Mouse (Mus musculus): ENCODE data around the gene Gm17364. TPM values are rescaled to one million over a fixed set of nuclear protein-coding genes. Genes with fewer than 3 reads are reported as not detected.

Gm17364 gene
- polyA plus RNA-seq (2016; fragmentation: Nextera tagmentation; extraction: Ambion mirVana), result not detected in 2 replicates

DNA sequence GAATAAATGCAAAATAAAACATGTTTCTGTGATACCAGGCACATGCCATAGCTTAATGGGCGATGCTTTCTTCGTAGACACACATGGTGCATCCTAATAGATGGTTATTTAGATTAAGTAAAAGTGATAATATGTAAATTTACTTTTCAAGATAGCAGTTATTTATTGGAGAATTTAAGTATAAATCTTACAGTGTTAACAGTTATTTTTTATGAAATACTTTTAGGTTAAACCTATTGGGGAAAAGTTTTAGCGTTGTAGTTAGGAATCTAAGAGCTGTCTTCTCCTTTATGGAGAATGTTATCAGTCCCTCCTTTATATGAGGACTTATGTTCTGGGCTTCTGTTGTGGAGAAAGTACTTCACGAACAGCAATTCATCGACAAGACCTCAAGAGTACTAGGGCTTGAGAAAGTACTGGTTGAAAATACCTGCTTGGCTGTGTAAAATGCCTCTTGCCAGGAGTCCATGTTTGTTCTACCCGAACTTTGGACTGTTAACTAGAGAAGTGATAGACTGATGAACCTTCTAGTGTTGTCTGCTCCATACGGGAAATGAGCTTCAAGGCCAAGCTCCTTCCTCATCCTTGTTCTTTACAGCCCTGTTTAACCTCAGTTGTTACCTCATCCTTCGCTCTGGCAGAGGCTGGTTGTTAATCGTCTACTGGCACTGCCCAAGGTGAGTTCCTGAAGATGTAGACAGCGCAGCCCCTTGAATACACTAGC lies at the start of gene Gm17364:
Gm17364 (minus strand) TSS at position 51 of the 724 bp plus-strand sequence.
- Histone ChIP-seq H3K27ac (no peak within 1 kb of the TSS), H3K4me3 (no peak within 1 kb of the TSS), H3K27me3 (ENCODE audit: low read depth, poor library complexity, severe bottlenecking) (no peaks in the 10 kb centered on the region), H3K36me3 (peaks cover 7% of the 10 kb centered on the region; the same call in 1 of the 2 replicates), H3K9me3 (replicated peaks) (no peaks in the 10 kb centered on the region), H3K4me1 (no peaks in the 10 kb centered on the region)
- 94% methylated on average over 10 of the region's 10 CpGs for WGBS
- no peak for DNase-seq (ENCODE audit: low spot score)

DNA sequence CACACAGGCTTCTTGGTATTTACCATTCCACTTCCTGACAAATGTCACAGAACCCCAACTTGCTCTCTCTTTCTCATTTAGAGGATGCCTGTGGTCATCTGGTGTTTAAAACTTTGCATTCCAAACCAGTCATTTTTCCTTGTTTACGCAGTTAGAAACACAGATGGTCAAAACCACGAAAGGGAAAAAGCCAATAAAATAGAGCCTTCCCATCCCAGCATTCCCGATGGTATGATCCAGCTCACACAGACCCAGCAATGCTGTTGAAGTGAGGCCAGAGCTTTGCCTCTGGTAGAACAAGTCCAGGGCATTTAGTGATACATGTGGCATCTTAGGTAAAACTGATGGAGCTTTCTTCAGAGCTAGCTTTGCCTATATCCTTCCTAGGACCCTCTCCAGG lies 47.7 kb upstream of the Gm17364 start:
- H3K27ac ChIP-seq, result no peak overlapping the region
- H3K4me1 ChIP-seq, result no peaks in the 10 kb centered on the region
- H3K9me3 ChIP-seq (replicated peaks), result no peaks in the 10 kb centered on the region
- peaks cover 3% of the 10 kb centered on the region for H3K36me3 ChIP-seq
- WGBS, result 87% methylated on average over 3 of the region's 3 CpGs
- H3K4me3 ChIP-seq, result no peak overlapping the region
- H3K27me3 ChIP-seq (ENCODE audit: low read depth, poor library complexity, severe bottlenecking), result no peaks in the 10 kb centered on the region
- no peak for DNase-seq (ENCODE audit: low spot score)

DNA sequence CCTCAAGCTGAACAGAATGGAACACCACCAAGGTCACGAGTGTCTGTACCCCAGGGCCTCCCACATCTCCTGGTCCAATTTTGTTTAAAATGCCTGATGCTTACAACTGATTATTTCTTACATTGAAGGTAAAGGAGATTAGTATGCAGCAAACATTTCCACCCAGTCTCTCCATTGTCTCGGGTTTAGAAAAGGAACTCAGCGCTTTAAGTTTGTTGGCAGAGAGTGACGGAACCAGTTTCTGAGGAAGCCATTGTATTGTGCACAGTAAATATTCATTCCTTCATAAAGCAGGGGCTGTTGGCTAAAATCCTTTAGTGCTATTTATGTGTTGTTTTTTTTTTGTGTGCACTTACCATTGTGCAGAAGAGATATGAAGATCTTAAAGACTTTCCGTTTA lies 47.0 kb upstream of the Gm17364 start:
- Histone ChIP-seq H3K9me3 (replicated peaks) (no peaks in the 10 kb centered on the region), H3K4me3 (no peak overlapping the region), H3K4me1 (no peaks in the 10 kb centered on the region), H3K36me3 (peaks cover 9% of the 10 kb centered on the region), H3K27me3 (ENCODE audit: low read depth, poor library complexity, severe bottlenecking) (no peaks in the 10 kb centered on the region), H3K27ac (no peak overlapping the region)
- DNase-seq (ENCODE audit: low spot score), result no peak
- 91% methylated on average over 5 of the region's 5 CpGs for WGBS

DNA sequence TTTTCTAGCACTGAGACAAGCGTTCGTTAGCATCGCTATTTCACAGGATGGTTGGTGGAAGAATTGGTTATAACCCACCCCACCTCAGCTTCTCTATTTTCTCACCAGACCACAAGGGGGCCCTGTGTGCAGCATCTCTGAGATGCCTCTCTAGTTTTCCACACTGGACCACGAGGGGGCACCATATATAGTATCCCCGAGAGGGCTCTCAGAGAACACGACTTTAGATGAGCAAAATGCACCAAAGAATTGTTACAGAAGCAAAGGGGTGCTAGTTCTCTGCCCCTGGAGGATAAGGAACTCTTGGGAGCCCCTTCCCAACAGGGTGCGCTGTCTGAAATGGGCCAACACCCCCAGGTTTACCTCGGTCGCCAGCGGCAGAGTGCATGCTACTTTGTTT lies 28.9 kb upstream of the Gm17364 start:
- H3K9me3 ChIP-seq (replicated peaks), result no peaks in the 10 kb centered on the region
- no peaks in the 10 kb centered on the region for H3K27me3 ChIP-seq (ENCODE audit: low read depth, poor library complexity, severe bottlenecking)
- H3K4me1 ChIP-seq, result peaks cover 5% of the 10 kb centered on the region
- WGBS, result 61% methylated on average over 10 of the region's 10 CpGs
- H3K27ac ChIP-seq, result no peak overlapping the region
- DNase-seq (ENCODE audit: low spot score), result peak; percentile 68
- no peaks in the 10 kb centered on the region for H3K36me3 ChIP-seq
- H3K4me3 ChIP-seq, result no peak overlapping the region

DNA sequence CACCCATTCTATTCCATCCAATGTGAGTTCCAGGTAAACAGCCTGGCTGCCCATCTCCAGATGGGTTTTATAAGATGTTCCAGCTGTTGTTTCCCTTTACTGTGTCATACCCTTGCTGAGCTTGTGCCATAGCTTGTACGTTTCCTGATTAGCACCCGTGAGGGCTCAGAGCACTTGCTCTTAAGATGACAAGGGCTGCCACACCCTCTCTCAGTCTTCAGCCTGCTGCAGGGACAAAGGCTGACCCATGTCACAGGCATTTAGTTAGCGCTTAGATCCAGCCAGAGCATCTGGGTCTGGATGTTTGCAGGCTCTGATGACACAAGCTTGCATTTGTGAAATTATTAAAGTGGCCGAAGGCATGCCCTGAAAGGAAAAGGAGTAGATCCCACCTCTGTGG lies 26.3 kb upstream of the Gm17364 start:
- no peaks in the 10 kb centered on the region for H3K36me3 ChIP-seq
- no peak for DNase-seq (ENCODE audit: low spot score)
- H3K4me3 ChIP-seq, result no peak overlapping the region
- H3K4me1 ChIP-seq, result peaks cover 5% of the 10 kb centered on the region
- H3K9me3 ChIP-seq (replicated peaks), result no peaks in the 10 kb centered on the region
- H3K27me3 ChIP-seq (ENCODE audit: low read depth, poor library complexity, severe bottlenecking), result no peaks in the 10 kb centered on the region
- 71% methylated on average over 4 of the region's 4 CpGs for WGBS
- no peak overlapping the region for H3K27ac ChIP-seq

DNA sequence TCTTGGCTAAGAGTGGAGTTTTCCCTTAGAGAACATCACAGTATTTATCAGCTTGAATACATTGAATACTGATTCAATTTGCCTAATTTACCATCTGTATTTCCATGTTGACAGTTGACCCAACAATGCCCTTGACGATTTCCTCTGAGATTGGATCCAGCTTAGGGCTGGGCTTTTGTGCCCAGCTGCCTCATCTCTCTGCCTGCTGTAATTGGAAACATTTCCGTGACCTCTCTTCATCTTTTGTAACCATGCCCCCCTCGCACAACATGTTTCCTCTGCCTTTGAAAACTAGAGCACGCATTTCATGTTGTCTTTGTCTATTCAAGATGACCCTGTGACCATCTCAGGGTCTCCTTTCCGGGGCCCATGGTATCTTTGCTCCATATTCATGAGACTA lies 25.2 kb upstream of the Gm17364 start:
- Histone ChIP-seq H3K9me3 (replicated peaks) (no peaks in the 10 kb centered on the region), H3K4me3 (no peak overlapping the region), H3K27ac (no peak overlapping the region), H3K36me3 (no peaks in the 10 kb centered on the region), H3K27me3 (ENCODE audit: low read depth, poor library complexity, severe bottlenecking) (no peaks in the 10 kb centered on the region), H3K4me1 (peaks cover 5% of the 10 kb centered on the region)
- WGBS, result 35% methylated on average over 5 of the region's 5 CpGs
- DNase-seq (ENCODE audit: low spot score), result no peak

DNA sequence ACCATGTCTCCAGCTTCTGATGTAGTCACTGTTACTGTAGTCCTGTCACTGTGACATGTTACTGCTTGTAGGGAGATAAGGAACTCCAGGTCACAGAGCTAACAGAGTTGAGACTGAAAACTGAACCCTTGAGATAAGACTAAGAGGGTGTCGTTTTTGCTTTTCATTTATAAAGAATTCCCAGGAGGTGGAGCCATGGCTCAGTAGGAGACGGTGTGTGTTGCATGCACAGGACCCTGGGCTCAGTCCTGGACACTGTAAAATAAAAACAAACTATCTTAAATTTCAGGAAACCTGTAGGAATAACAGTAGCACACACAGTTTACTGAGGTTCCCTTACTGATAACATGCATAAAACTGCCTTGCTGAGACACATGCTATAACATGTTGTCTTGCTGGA lies 24.8 kb upstream of the Gm17364 start:
- WGBS, result 46% methylated on average over 2 of the region's 2 CpGs
- H3K9me3 ChIP-seq (replicated peaks), result no peaks in the 10 kb centered on the region
- H3K27me3 ChIP-seq (ENCODE audit: low read depth, poor library complexity, severe bottlenecking), result no peaks in the 10 kb centered on the region
- DNase-seq (ENCODE audit: low spot score), result no peak
- no peak overlapping the region for H3K4me3 ChIP-seq
- H3K36me3 ChIP-seq, result no peaks in the 10 kb centered on the region
- H3K27ac ChIP-seq, result no peak overlapping the region
- peaks cover 5% of the 10 kb centered on the region for H3K4me1 ChIP-seq

DNA sequence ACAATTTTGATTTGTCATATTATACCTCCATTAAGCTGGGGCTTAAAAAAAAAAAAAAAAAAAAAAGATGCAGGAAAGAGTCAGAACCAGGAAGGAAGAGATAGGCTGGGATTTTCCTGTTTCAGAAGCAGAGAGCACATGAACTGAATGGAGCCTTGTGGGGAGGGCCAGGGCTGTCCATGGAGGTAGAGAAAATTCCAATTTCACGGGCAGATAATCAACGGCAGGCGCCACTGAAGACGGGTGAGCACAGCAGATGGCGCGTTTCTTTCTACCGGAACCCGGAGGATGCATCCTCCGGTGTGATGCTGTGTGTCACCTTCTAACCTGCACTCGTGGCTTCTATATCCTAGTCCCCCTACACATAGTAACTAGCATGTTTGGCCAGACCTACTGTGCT lies 22.6 kb upstream of the Gm17364 start:
- WGBS, result 82% methylated on average over 10 of the region's 10 CpGs

DNA sequence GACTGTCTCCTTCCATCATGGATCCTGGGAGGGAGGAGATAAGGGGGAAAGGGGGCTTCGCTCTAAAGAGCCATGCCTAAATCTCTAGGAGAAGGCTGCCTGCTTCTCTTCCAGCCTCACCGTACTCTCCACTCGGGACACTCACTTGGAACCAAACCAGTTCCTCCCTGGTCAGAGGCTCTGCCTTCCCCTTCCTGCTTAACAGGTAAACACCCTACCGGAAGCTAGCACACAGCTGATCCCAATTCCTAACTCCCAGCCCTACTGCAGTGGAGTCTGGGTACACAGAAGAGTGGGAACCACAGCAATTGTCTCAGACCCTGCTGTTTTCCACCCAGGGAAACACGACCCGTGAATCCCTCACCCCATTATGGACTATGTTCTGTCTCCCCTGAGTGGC lies 22.1 kb upstream of the Gm17364 start:
- H3K4me1 ChIP-seq, result peaks cover 5% of the 10 kb centered on the region
- H3K36me3 ChIP-seq, result no peaks in the 10 kb centered on the region
- WGBS, result 79% methylated on average over 6 of the region's 6 CpGs
- H3K27ac ChIP-seq, result no peak overlapping the region
- H3K27me3 ChIP-seq (ENCODE audit: low read depth, poor library complexity, severe bottlenecking), result no peaks in the 10 kb centered on the region
- no peak overlapping the region for H3K4me3 ChIP-seq
- H3K9me3 ChIP-seq (replicated peaks), result no peaks in the 10 kb centered on the region
- no peak for DNase-seq (ENCODE audit: low spot score)

More for the DNA sequence above, 22.6 kb upstream of the Gm17364 start:
- H3K36me3 ChIP-seq, result no peaks in the 10 kb centered on the region
- H3K4me1 ChIP-seq, result peaks cover 5% of the 10 kb centered on the region
- no peaks in the 10 kb centered on the region for H3K27me3 ChIP-seq (ENCODE audit: low read depth, poor library complexity, severe bottlenecking)
- H3K9me3 ChIP-seq (replicated peaks), result no peaks in the 10 kb centered on the region
- H3K4me3 ChIP-seq, result no peak overlapping the region
- no peak overlapping the region for H3K27ac ChIP-seq
- DNase-seq (ENCODE audit: low spot score), result no peak

DNA sequence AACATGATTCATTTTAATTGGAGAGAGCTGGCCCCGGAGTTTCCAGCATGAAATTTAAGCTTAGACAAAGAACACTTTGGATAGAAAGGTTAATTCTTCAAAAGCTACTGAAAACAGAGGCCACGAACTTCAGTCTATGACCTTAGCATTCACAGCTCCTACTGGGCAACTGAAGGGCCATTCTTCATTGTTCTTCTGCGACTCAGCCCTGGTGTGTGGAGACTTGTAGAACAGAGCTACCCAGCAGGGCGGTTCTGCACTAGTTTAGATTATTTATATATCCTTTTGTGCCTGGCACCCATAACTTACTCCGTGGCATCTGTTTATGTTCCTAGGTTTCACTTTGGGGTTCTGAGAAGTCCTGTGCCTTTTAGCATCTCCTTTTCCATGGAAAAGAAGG lies 19.8 kb upstream of the Gm17364 start:
- Histone ChIP-seq H3K27me3 (ENCODE audit: low read depth, poor library complexity, severe bottlenecking) (no peaks in the 10 kb centered on the region), H3K4me3 (no peak overlapping the region), H3K9me3 (replicated peaks) (no peaks in the 10 kb centered on the region), H3K36me3 (no peaks in the 10 kb centered on the region), H3K27ac (no peak overlapping the region), H3K4me1 (no peaks in the 10 kb centered on the region)
- 72% methylated on average over 5 of the region's 5 CpGs for WGBS
- no peak for DNase-seq (ENCODE audit: low spot score)

DNA sequence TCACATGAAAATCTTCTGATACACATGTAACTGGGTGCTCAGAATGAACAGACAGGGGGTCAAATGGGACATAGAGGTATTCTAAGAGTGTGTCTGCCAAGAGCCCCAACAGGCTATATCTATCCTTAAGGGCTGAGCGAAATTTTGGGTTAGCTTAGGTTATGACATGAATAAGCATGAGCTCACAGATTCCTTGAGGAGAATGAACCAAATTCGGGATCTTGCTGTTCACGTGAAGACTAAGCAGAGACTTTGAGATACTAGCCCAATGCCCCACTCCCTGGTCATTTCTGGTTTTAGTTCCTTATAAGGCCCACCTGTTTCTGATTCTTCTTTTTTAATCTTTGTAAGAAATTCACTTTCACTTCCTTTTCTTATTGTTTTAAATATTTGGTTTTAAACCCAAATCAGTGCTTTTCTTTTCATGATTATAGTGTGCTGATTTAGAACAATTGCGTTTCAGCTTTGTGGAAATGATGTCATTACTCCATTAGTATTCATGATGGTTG lies 17.7 kb upstream of the Gm17364 start:
- DNase-seq (ENCODE audit: low spot score), result no peak

DNA sequence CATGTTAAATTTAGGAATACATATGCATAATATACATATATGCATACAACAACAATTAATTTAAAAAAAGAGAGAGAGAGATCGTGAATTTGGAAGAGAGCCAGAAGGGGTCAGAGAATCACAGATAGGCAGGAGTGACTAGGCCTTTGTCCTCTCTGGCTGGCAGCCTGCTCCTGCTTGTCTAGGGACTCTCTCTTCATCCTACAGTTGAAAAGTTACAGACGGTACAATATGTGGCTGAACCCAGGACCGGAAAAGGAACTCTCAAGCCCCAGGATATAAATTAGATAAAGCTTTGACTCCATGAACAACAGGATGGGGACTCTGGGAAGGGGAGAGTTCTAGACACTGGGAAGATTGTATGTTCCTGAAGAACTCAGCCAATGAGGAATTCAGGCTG lies 12.5 kb upstream of the Gm17364 start:
- DNase-seq (ENCODE audit: low spot score), result no peak
- WGBS, result 92% methylated on average over 3 of the region's 3 CpGs
- Histone ChIP-seq H3K27me3 (ENCODE audit: low read depth, poor library complexity, severe bottlenecking) (no peaks in the 10 kb centered on the region), H3K9me3 (replicated peaks) (no peaks in the 10 kb centered on the region), H3K36me3 (no peaks in the 10 kb centered on the region), H3K4me3 (no peak overlapping the region), H3K27ac (no peak overlapping the region), H3K4me1 (no peaks in the 10 kb centered on the region)

More for the DNA sequence above, 17.7 kb upstream of the Gm17364 start:
- no peak overlapping the region for H3K27ac ChIP-seq
- WGBS, result 88% methylated on average over 4 of the region's 4 CpGs
- H3K27me3 ChIP-seq (ENCODE audit: low read depth, poor library complexity, severe bottlenecking), result no peaks in the 10 kb centered on the region
- H3K36me3 ChIP-seq, result no peaks in the 10 kb centered on the region
- no peaks in the 10 kb centered on the region for H3K9me3 ChIP-seq (replicated peaks)
- H3K4me1 ChIP-seq, result no peaks in the 10 kb centered on the region
- H3K4me3 ChIP-seq, result no peak overlapping the region

DNA sequence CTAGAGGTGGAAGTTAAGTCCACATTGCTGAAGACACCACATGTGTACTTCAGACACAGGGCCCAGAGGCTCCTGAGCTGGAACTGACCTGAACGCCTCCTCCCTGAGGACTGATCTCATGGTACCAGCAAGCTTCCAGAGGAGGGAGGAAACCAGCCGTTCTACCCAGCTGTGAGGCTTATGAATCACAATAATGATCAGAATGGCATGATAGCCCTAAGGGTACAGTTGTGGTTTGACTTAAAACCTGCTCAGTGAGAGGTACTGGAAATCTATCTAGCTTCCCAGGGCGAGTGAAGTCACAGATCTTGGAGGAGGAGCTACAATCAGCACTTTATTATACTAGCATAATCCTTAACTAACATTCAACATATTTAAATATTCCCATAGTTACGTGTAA lies 11.7 kb upstream of the Gm17364 start:
- Histone ChIP-seq H3K27ac (no peak overlapping the region), H3K9me3 (replicated peaks) (no peaks in the 10 kb centered on the region), H3K4me3 (no peak overlapping the region), H3K36me3 (no peaks in the 10 kb centered on the region), H3K4me1 (no peaks in the 10 kb centered on the region), H3K27me3 (ENCODE audit: low read depth, poor library complexity, severe bottlenecking) (no peaks in the 10 kb centered on the region)
- no peak for DNase-seq (ENCODE audit: low spot score)
- WGBS, result 81% methylated on average over 4 of the region's 4 CpGs

DNA sequence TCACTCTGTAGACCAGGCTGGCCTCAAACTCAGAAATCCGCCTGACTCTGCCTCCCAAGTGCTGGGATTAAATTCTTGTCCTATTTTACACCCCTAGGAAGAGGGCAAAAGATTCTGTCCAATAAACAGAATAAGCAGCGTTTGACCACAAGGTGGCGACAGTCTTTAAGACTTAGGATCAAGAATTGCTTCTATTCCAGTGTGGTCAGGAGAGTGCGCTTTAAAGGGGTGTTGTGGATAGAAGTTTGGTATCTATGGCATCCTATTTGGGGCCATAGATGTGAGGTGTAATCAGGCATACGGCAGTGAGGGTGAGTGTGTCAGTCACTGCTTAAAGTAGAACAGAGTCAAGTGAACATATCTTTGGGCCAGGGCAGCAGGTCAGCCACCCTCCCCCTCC lies 9.5 kb upstream of the Gm17364 start:
- no peaks in the 10 kb centered on the region for H3K4me1 ChIP-seq
- WGBS, result 29% methylated on average over 5 of the region's 5 CpGs
- no peak overlapping the region for H3K27ac ChIP-seq
- peak; percentile 65 for DNase-seq (ENCODE audit: low spot score)
- H3K36me3 ChIP-seq, result no peaks in the 10 kb centered on the region
- H3K9me3 ChIP-seq (replicated peaks), result no peaks in the 10 kb centered on the region
- H3K27me3 ChIP-seq (ENCODE audit: low read depth, poor library complexity, severe bottlenecking), result no peaks in the 10 kb centered on the region
- no peak overlapping the region for H3K4me3 ChIP-seq

All from limb, embryonic 10.5 days (tissue).